Mouse (Mus musculus) heart, adult 8-10 months (tissue): ENCODE measurements at regions not wholly inside any gene's neighbourhood (a gene's known extent, or its start where the extent isn't known, plus 50 kb on each side); places are given as distances from the start of the nearest gene placed in this dataset.

ENCODE experiments used
- DNase-seq: peaks from one replicate; pipeline ENCODE4 v3.0.0; 2022; ENCODE audit warnings: low spot score

DNA sequence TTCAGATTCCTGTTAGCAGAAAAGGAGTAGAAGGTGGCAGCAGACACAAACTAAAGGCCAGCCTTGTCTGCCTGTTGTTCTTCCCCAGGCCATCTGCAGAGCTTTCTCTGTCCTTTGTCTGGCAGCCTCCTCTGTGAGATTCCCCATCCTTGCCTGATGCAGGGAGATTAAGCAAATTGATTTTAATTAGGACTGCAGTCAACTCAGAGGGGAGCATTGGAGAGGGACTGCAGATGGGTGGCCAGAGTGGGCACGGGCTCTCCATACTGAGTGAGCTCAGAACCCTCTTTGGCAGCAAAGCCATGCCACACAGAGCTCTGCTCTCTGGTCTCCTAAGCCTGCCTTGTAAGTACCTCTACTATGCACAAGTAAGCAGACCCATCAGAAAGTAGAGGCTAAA is 158.5 kb downstream of the Maf start:
- DNase-seq, result no peak

DNA sequence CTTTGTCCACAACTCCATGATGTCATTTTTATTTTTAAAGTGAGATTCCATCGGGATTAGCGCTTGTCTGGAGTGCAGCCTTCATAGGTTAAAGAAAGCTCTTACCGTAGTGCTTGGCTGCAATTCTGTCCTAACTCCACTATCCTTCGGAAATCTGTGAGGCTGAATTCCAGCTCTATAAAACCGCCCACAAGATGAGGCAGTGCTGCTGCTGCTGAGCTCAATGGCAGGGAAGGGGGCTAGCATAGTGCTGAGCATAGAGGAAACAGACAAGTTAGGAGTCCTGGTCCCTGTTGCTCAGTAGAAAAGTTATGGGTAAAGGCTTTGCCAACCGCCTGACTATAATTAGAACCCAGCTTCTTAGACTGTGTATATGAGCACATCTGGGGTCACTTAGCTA is 163.5 kb downstream of the Maf start:
- no peak for DNase-seq

- DNase-seq, result no peak
These were observed 164.7 kb downstream of the Maf start for GRCm38 (mm10) chr8:115542935-115543334.

DNA sequence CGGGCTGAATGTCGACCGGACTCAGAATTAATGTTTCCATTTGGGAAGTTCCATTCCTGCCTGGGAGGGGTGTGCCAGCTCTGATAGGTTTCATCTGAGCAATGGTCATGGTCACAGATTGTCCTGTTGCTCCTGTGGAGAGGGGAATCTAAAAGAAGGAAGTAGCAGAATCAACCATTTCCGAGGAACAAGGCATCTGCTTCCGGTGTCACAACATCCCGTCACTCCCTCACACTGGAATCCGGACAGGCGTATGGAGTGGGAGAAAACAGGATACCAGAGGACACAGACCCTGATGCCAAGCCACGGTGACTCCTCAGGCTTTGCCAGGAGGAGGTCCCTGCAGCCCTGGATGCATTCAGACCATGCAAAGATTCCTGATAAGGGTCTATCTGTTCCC is 168.0 kb downstream of the Maf start:
- DNase-seq, result peak; percentile 30

- DNase-seq, result no peak
These were observed 169.4 kb downstream of the Maf start for GRCm38 (mm10) chr8:115538236-115538635.

- DNase-seq, result no peak
These were observed 169.8 kb downstream of the Maf start for GRCm38 (mm10) chr8:115537761-115538160.

DNA sequence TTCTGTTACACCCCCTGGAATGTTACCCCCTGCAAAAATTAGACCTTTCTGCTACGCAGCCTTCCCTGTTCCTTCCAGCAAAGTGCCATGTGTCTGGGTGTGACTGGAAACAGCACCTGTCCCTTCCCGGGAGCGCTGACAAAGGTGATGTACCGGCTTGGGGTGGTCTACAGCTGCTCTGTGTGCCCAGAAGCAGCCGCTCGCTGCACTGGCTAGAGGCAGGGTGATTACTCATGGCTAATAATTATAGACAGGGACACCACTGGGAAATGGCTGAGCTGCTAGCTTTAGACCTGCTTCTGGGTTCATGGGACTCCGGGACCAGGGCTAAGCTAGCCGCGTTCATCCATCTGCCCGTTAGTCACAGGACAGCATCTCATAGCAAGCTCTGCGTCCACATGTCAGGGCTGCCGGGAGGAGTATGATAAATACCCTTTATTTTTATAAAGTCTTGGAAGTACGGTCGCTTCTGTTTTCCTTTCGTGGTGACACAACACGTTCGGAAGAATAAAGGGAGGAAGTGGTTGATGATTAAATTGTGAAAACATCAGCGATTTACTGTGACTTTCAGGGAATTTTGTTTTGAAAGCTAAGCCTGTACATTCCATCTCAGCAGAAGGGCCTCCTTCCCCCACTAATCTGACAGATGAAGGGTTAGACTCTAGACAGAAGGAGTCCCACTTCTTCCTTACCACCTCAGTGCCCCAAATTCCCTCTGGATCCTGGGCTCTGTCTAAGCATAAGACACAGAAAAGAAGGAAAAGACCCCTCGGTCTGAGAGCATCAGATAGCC is 170.8 kb downstream of the Maf start:
- DNase-seq, result no peak

GRCm38 (mm10) chr8:115536001-115536400 is 171.6 kb downstream of the Maf start:
- no peak for DNase-seq

DNA sequence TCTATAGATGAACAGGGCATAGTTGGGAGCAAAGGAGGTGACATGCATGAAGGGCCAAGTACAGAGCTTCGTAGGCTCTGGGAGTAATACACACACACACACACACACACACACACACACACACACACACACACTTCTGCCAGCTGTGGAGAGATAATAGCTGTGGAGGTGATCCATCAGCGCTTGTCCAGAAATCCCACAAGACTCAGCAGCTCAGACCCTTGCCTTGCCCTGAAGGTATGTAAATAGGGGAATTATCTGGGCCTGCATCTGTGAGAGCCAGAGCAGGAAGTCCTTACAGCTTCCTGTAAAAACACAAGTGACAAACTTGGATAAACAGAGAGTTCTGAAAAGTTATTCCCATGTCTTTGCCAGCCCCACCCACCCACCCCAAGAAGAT is 173.6 kb downstream of the Maf start:
- DNase-seq, result no peak

GRCm38 (mm10) chr8:115531343-115531742 is 176.3 kb downstream of the Maf start:
- no peak for DNase-seq

- no peak for DNase-seq
These were observed 177.8 kb downstream of the Maf start for GRCm38 (mm10) chr8:115529568-115530342.

GRCm38 (mm10) chr8:115528879-115529278 is 178.7 kb downstream of the Maf start:
- DNase-seq, result no peak

- no peak for DNase-seq
These were observed 182.4 kb downstream of the Maf start for GRCm38 (mm10) chr8:115525149-115525548.

- DNase-seq, result no peak
These were observed 182.9 kb downstream of the Maf start for GRCm38 (mm10) chr8:115524713-115525112.

- DNase-seq, result no peak
These were observed 185.1 kb downstream of the Maf start for GRCm38 (mm10) chr8:115522527-115522926.

DNA sequence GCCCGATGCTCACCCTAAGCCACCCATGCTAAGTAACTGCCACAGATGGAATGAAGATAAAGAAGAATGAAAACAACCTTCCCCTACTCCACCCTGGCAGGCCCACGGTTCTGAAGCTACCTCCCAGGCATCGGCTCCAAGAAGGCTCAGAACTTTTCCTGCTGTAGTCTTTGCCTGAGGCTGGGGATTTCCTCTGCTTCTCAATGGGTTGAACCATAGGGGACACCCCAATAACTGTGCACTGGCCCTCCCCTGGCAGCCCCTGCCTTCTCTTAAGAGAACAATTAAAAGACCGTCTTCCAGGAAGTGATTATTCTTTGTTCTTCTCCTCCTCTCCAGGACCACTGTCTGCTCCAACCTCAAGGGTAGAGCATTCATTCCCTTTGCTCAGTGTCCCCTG is 191.9 kb downstream of the Maf start:
- no peak for DNase-seq

DNA sequence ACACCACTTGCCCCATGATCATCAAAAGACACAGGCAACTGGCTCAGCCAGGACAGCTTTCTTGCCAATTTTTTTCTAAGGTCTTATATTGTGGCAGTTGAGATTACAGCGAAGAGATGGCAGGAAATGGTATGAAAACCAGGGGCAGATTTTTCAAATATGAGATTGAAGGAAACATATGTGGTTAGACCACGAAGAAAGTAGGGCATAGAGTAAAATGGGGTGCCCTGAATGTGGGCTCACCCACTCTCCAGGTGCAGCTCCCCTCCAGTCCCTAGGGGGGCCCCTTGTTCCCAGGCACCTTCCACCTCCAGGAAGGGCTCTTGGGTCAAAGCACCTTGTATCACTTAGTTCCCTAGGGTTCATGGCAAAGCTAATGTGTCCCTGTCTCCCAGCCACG is 193.1 kb downstream of the Maf start:
- DNase-seq, result no peak

- no peak for DNase-seq
These were observed 200.4 kb downstream of the Maf start for GRCm38 (mm10) chr8:115507180-115507579.

- no peak for DNase-seq
These were observed 200.9 kb downstream of the Maf start for GRCm38 (mm10) chr8:115506741-115507140.

DNA sequence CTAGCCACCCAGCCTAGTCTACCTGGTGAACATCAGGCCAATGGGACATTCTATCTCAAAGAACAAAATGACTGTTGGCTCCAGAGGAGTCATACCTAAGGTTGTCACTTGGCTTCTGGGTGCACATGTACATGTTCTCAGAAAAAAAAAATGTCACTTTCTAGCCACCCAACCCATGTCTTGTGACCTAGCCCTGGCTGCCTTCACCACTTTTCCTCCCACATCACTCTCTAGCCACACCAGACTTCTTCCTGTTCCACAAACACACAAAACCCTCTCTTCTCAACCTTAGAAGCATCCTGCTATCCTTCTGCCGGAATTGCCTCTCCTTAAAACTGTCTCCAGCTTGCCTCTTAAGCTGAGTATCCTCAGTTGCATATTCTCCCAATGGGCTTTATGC is 211.6 kb downstream of the Maf start:
- no peak for DNase-seq

GRCm38 (mm10) chr8:115494353-115494752 is 213.2 kb downstream of the Maf start:
- no peak for DNase-seq

DNA sequence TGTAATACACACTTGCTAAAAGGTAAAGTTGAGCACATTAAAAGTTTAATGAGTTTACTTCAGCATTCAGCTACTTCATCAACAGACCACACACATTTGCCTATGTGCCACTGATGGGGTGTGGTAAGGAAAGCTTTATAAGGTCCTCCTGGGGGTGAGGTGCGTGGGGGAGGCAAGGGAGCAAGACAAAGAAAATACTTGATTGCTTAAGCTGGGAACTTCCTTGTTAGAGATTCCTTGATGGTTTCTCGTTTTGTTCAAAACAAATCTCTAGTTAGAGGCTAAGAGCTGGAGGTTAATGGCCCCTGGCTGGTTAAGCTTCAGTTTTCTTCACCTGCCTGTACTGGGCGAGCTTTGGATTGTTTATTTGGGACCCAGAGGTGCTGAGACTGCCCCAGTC is 220.7 kb downstream of the Maf start:
- no peak for DNase-seq

- DNase-seq, result no peak
These were observed 226.5 kb downstream of the Maf start for GRCm38 (mm10) chr8:115481136-115481535.
